In the genomic region with DNA sequence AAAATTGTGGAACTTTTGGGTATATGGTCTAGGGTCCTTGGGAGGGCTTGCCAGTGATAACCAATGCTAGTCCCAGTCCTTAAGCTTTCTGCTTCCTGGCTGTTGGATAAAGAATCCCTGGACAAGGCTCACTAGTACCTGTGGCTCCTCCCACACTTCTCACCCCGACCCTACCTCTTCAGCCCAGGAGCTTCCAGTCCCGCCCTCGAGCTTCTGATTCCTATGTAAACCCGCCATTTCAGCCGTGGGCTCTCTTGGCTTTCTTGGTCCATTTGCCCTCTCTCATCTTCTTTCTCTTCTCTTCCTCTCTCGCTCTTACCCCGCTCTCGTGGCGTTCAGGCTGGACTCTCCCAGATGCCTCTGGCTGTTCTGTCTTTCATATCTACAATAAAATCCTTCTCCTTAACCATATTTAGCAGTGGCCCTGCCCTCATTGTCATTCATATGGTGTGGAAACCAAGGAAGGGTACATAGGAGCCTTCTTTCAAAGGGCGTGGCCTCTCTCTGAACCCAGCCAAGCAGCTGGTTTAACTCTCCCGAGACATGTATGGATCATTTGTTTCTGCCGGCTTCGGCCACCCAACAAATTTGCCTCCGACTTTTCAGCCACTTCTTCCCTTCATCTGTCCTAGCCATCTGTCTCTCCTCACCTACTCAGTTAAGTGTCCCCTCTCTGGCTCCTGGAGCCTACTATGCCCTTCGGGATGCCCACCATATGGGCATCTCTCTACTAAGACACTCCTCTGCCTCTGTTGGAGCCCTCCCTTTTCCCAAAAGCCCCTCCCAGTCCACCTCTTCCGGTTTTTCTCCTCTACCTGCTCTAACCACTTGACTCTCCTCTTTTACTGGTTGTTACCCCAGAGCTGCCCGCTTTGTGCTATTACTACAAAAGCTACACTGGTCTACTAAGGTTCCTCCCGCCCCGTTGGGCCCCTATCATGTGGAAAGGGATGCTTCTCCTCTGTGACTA, we compare ENCODE assay signal across 26 mouse cellular contexts. TPM values are rescaled to one million over a fixed set of nuclear protein-coding genes. Genes with fewer than 3 reads are reported as not detected.
DNase-seq lines count a peak whose midpoint lies in the region; ATAC-seq lines count a peak whose summit lies in the region.
"Had no signal": no experiment of that assay in that cellular context is flagged by ENCODE, and none has a peak within 500 bp of the region (broad histone marks: within the 10 kb centered on the region; RNA-seq: fewer than 3 reads in every experiment).

No protein-coding gene starts in this region.

- 0 out of 2 replicates have a peak, but pooled peaks cover 4% of the 10 kb centered on the region for H3K9me3 ChIP-seq in heart, embryonic 10.5 days
- H3K9me3 ChIP-seq in lung, embryonic 16.5 days (ENCODE audit: control insufficient read depth, low read length): no peaks in the 10 kb centered on the region; the same call in 1 of the 2 replicates
- H3K9me3 ChIP-seq in midbrain, embryonic 11.5 days (ENCODE audit: control insufficient read depth, low read length): peaks cover 3% of the 10 kb centered on the region; the same call in 1 of the 2 replicates
- H3K9me3 ChIP-seq: G1E; liver, embryonic 12.5 days; neural tube, embryonic 13.5 days had no signal

- WGBS in heart, embryonic 10.5 days: 82% methylated on average over 19 of the region's 19 CpGs
- WGBS in lung, embryonic 16.5 days: 60% methylated on average over 19 of the region's 19 CpGs
- 92% methylated on average over 19 of the region's 19 CpGs for WGBS in midbrain, embryonic 11.5 days

- H3K36me3 ChIP-seq in heart, embryonic 10.5 days: no peaks in the 10 kb centered on the region
- H3K36me3 ChIP-seq in lung, embryonic 16.5 days (ENCODE audit: control insufficient read depth, insufficient read depth, low read length): no peaks in the 10 kb centered on the region
- H3K36me3 ChIP-seq in midbrain, embryonic 11.5 days (ENCODE audit: control insufficient read depth, insufficient read depth, low read length): no peaks in the 10 kb centered on the region
- H3K36me3 ChIP-seq: G1E; heart, embryonic 12.5 days; liver, embryonic 12.5 days; midbrain, embryonic 10.5 days; neural tube, embryonic 13.5 days had no signal

- peaks cover 10% of the 10 kb centered on the region for H3K4me1 ChIP-seq in heart, embryonic 10.5 days
- peaks cover 15% of the 10 kb centered on the region for H3K4me1 ChIP-seq in lung, embryonic 16.5 days (replicated peaks; ENCODE audit: control insufficient read depth, insufficient read depth, low read length)
- H3K4me1 ChIP-seq in midbrain, embryonic 11.5 days (ENCODE audit: control insufficient read depth, insufficient read depth, low read length): peaks cover 5% of the 10 kb centered on the region
- H3K4me1 ChIP-seq: liver, embryonic 12.5 days had no signal

- DNase-seq in heart, embryonic 10.5 days (ENCODE audit: low spot score): peak; percentile 60
- no peak for DNase-seq in heart, adult 8-10 months (ENCODE audit: low spot score)
- no peak for DNase-seq in lung, postnatal 14 days
- peak; percentile 78 for DNase-seq in R1 (ENCODE audit: low read depth, low spot score)
- no peak for DNase-seq in midbrain, embryonic 11.5 days (ENCODE audit: low spot score, missing footprints)
- DNase-seq in cerebellum, postnatal 14 days: no peak
- DNase-seq: adrenal gland, postnatal 25 days; cerebellum, adult 11-12 months; cerebellum, adult 9-11 months; gastrocnemius, postnatal 14 days; layer of hippocampus, postnatal 36 days; left cerebral cortex, postnatal 4 days; liver, postnatal 0 days; right cerebral cortex, postnatal 4 days; thymus, adult 2 months; thymus, postnatal 36 days had no signal

- no peak overlapping the region for H3K27ac ChIP-seq in heart, embryonic 10.5 days
- peak overlapping the region; percentile 74 for H3K27ac ChIP-seq in lung, embryonic 16.5 days (ENCODE audit: low read length)
- no peak overlapping the region for H3K27ac ChIP-seq in midbrain, embryonic 11.5 days (ENCODE audit: low read depth, low read length)
- H3K27ac ChIP-seq: hindbrain, embryonic 14.5 days; liver, embryonic 12.5 days had no signal

- no peak overlapping the region for H3K4me3 ChIP-seq in heart, embryonic 10.5 days
- H3K4me3 ChIP-seq in lung, embryonic 16.5 days (ENCODE audit: low read length): no peak overlapping the region
- H3K4me3 ChIP-seq in midbrain, embryonic 11.5 days (ENCODE audit: low read depth, low read length): no peak overlapping the region
- H3K4me3 ChIP-seq: heart, embryonic 12.5 days; liver, embryonic 12.5 days; neural tube, embryonic 13.5 days had no signal

- no peak overlapping the region for H3K9ac ChIP-seq in lung, embryonic 16.5 days (ENCODE audit: low read length)
- H3K9ac ChIP-seq in midbrain, embryonic 11.5 days (ENCODE audit: low read length): no peak overlapping the region
- H3K9ac ChIP-seq: heart, embryonic 12.5 days; hindbrain, embryonic 14.5 days; liver, embryonic 12.5 days; liver, postnatal 0 days; neural tube, embryonic 13.5 days had no signal

- ATAC-seq in lung, embryonic 16.5 days (ENCODE audit: low read depth): peak; percentile 48
- no peak for ATAC-seq in midbrain, embryonic 11.5 days (ENCODE audit: low FRiP score)
- ATAC-seq: CD4-positive, CD25-positive, alpha-beta regulatory T cell, adult 4 months; forebrain, embryonic 14.5 days; intestine, postnatal 0 days; liver, embryonic 12.5 days; liver, postnatal 0 days had no signal

- peak overlapping the region; percentile 41; the same call in 1 of the 2 replicates for H3K4me2 ChIP-seq in lung, embryonic 16.5 days (ENCODE audit: low read depth, low read length)
- H3K4me2 ChIP-seq in midbrain, embryonic 11.5 days: no peak overlapping the region
- H3K4me2 ChIP-seq: liver, embryonic 12.5 days had no signal

- H3K27me3 ChIP-seq in heart, embryonic 10.5 days (ENCODE audit: insufficient read depth, poor library complexity, severe bottlenecking): peaks cover 6% of the 10 kb centered on the region; the same call in 1 of the 2 replicates
- H3K27me3 ChIP-seq in lung, embryonic 16.5 days (ENCODE audit: control insufficient read depth, insufficient read depth, low read depth, low read length): no peaks in the 10 kb centered on the region
- H3K27me3 ChIP-seq in midbrain, embryonic 11.5 days (ENCODE audit: control insufficient read depth, insufficient read depth, low read length): no peaks in the 10 kb centered on the region
- H3K27me3 ChIP-seq: heart, embryonic 12.5 days; liver, embryonic 12.5 days; neural tube, embryonic 13.5 days had no signal

RNA-seq across cellular contexts. Expression of gene Mex3b, which starts 54.7 kb away (rescaled TPM):
- 7.3 and 14.8 TPM in 2 replicates for polyA plus RNA-seq in heart, embryonic 10.5 days (2016; fragmentation: Nextera tagmentation; extraction: Ambion mirVana)
- 1 to 10 TPM; 1.1 to 1.3 (median 1.3) TPM for total RNA-seq in heart, adult 8-10 months (2022)
- 8.5 and 8.7 TPM in 2 replicates for polyA plus RNA-seq in lung, embryonic 16.5 days (2015; fragmentation: Nextera tagmentation; extraction: Ambion mirVana)
- 31.6 and 35.5 TPM in 2 replicates for polyA plus RNA-seq in midbrain, embryonic 11.5 days (2014; fragmentation: Nextera tagmentation; extraction: Ambion mirVana)

Comparison
In these comparisons a context has a peak if more than half of its experiments do, and no peak if none do; other contexts are left out.
1. DNase-seq: peak in heart, embryonic 10.5 days (single experiment) and R1 (single experiment); none in heart, adult 8-10 months (single experiment), lung, postnatal 14 days (single experiment), midbrain, embryonic 11.5 days (single experiment) and cerebellum, postnatal 14 days (0 of 2).